Mouse (Mus musculus): ENCODE results near the gene Ostn.
"Not testable (repeated sequence)": the region's sequence is repeated elsewhere in the genome, so short reads cannot be mapped to it uniquely, and the experiment has no call there.

Ostn gene

GRCm38 (mm10) chr16:27307189-27307588 is at the start of gene Ostn:
Gene Ostn (plus strand): TSS chr16:27307489.
- not testable (repeated sequence) for DNase-seq

- no peak for DNase-seq
Measured at GRCm38 (mm10) chr16:27268748-27269147, 38.5 kb upstream of the Ostn start.

GRCm38 (mm10) chr16:27287410-27287809 is 19.9 kb upstream of the Ostn start:
- no peak for DNase-seq

DNA sequence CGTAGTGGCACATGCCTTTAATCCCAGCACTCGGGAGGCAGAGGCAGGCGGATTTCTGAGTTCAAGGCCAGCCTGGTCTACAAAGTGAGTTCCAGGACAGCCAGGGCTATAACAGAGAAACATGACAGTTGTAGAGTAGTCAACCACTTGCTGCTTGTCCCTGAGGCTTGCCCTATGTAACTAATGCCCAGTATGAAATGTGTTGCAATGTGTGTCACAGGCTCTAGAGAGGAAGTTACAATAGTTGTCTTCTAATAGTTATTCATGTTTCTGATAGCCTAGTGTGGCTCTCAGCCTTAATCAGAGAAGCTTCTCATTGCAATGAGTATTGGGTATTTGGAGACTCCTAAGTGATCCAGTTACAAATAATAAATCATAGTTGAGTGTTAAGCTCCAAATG is 10.8 kb upstream of the Ostn start:
- DNase-seq: no peak

GRCm38 (mm10) chr16:27296929-27297328 is 10.4 kb upstream of the Ostn start:
- no peak for DNase-seq

DNA sequence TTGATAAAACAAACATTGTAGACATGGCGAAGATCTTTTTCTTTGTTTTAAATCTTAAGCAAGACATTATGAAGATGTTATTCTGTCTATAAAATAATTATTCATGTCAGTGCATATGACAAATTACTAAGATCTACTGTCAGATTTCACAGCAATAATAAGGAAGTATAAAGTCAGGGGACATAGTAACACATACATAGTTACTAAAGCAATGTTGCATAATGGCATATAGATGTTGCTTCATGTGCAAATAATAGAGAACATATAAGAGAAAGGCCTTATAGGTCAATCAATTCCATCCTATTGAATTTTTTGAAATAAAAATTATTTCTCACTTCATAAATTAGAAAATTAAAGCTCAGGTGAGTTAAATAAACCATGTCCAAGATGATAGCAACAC is 11.8 kb downstream of the Ostn start:
- no peak for DNase-seq

GRCm38 (mm10) chr16:27322047-27322446 is 14.8 kb downstream of the Ostn start:
- no peak for DNase-seq

GRCm38 (mm10) chr16:27326463-27326862 is 19.2 kb downstream of the Ostn start:
- no peak for DNase-seq

GRCm38 (mm10) chr16:27347521-27347920 is 40.2 kb downstream of the Ostn start:
- no peak for DNase-seq

GRCm38 (mm10) chr16:27348359-27348758 is 41.1 kb downstream of the Ostn start:
- DNase-seq: no peak

DNA sequence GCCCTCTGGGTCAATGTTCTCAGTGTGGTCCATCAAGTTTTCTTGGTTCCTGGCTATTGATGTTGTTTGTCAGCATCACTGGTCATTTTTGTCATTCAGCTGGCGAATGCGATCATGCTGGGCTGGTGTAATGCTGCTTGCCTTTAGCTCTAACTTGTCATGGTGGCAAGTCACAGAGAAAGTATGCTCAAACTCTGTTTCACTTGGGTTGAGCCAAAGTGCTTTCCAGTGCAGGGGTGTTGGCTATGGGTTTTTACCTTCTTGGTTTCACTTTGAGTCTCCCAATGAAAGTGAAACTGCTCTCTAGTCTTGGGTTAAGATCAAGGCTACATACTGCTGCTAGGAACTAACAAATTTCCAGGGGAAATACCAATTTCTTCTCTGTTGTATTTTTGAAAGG is 41.9 kb downstream of the Ostn start:
- DNase-seq: no peak

- DNase-seq: no peak
Measured at GRCm38 (mm10) chr16:27349878-27350532, 42.7 kb downstream of the Ostn start.

DNA sequence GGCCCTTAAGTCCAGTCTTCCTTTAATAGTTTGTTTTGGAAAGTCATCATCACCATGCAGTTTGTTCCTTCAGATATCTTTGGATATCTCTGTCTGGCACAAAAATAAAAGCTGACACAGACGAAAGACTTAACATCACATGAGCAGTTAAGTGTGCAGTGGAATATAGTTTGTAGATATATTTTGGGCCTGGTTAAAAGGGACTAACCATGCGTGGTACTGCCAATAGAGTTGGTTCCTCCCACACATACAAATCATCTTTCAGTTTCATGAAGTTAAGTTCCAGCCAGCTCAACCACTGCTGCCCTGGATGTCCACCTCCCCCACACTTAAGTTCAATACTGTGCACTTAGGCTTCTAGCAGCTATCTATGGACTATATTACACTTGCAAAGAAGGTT is 47.2 kb downstream of the Ostn start:
- no peak for DNase-seq

DNA sequence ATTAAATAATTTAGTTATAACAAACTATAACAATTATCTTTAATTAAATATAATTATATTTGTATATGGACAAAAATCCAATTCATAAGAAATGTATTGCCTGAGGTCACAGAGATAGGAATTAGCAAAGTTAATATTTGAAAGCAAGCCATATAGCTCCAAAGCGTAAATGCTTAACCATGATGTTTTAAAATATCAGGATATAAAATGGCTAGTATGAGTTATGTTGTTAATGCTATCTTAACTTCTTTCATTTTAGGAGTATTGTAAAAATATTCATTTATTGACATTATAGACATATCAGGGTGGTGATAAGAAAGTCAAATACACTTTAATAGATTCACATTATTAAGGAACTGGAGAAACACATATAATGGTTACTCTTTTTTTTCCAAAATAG is 52.8 kb downstream of the Ostn start:
- DNase-seq: no peak

- no peak for DNase-seq
Measured at GRCm38 (mm10) chr16:27370191-27370590, 62.9 kb downstream of the Ostn start, which contains the start of gene Uts2b. Gene Uts2b (minus strand): TSS chr16:27370239.

DNA sequence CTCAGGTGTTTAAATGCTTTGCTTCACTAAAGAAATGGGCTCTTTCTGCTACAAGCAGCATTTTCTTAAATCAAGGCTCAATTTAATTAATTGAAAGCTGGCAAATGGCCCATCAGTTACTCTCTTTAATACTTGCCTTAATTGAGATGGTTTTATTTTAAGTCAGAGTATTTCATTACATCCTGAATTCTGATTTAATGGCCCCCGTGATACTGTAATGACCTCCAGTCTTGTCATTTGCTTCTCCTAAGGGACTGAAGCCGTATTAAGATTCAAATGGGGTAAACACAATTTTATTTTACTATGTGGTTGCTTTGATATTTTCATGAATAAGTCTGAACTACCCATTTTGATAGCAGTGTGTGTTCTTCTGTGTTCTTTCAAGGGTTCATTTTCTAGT is 63.4 kb downstream of the Ostn start:
- DNase-seq: no peak

DNA sequence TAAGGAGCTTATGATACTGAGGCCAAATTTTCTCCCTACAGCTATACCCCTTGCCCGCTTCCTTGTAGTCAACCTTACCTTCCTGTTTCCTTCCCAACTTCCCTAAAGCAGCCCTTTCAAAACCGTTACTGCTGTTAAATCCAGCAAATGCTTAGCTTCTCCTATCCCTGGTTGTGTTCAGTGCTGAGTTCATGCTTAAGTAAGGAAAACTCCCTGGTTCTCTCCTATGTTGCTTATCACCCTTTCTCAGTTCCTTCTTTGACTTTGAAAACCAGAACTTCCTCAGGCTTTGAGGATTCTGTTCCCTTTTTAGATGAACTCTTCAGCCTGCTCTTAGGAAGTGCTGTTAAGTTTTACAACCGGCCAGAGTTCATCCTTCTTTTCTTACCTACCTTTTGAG is 66.8 kb downstream of the Ostn start:
- no peak for DNase-seq

GRCm38 (mm10) chr16:27375318-27375717 is 68.0 kb downstream of the Ostn start:
- no peak for DNase-seq

DNA sequence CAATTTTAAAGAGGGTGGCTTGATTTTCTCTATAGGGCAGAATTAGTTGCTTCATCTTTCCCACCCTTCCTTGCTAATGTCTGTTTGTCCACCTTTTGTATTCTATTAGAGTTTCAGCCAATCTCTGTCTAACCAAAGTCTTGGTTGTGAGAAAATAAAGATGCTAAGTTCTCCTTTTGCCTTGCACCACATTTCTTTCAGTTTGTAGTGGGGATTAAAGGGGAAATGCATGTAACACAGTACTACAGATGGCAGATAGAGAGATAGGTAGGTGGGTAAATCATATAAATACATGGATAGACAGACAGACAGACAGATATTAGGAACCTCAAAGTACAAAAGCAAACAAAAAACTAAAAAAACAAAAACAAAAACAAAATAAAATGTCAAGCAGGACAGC is 69.3 kb downstream of the Ostn start:
- DNase-seq: no peak

DNA sequence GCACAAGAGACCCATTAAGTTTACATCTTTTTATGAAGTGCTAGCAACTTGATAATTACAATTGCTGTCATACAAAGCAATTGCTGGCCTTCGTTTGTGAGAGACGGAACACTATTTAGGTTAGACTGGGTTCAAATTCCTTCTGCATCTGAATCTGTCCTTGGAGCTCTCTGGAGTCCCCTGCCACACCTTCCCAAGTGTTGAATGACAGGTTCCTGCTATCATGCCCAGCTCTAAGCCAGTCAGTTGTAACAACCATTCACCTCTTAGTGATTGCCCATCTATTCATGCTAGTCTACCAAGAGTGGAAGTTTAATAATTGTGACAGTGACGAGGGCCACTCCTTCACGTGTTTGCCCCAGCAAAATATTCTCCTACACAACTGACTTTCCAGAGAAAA is 74.9 kb downstream of the Ostn start:
- no peak for DNase-seq

GRCm38 (mm10) chr16:27384893-27385603 is 77.8 kb downstream of the Ostn start:
- DNase-seq: no peak

DNA sequence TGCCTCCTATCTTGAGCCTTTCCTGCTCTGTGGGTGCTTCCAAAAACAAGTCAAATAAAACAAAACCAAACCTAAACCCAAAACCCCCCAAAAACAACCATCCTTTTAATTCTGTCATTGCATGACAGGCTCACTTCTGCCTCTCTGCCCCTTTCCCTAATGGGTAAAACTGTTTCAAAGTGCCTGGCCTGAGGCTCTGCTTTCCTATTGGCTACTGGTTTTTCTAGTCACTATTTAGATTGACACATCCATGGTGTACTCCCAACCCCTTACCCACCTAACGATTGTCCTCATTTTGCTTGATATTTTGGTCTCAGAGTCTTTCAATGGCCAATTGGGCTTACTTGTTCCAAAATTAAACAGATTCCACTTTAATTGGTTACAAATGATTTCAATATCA is 78.4 kb downstream of the Ostn start:
- no peak for DNase-seq

DNA sequence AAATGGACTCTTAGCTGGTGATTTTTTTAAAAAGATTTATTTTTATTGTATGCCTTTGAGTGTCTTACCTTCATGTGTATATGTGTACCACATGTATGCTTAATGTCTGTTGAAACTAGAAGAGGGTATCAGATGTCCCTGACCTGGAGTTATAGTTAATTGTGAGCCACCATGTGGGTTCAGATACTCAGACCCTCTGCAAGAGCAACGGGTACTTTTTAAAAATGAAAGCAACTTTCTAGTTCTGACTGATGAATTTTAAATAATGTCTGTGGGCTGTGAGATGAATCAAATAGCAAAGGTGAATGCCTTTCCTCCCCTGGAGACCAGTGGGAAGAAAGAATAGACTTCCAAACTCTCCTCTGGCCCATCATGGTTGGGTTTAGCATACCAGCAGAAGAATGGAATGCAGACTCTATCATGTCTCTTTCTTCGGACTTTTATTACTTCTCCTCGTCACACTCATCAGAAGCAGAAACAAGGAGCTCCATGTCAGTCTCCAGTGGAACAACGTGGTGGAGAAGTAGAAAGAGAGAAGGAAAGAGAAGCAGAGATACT is 79.6 kb downstream of the Ostn start:
- DNase-seq: no peak
